Mouse (Mus musculus) heart, postnatal 0 days (tissue): ENCODE measurements around the gene Uck2.

Experiments used
- CTCF ChIP-seq: IDR thresholded peaks from 2 replicates; pipeline ENCODE4 v1.5.1; 2016; ENCODE audit warnings: antibody characterized with exemption, control low read depth, low read depth
- EP300 ChIP-seq: IDR thresholded peaks from 2 replicates; pipeline ENCODE4 v1.6.1; 2016; ENCODE audit warnings: antibody characterized with exemption, low read depth

DNA sequence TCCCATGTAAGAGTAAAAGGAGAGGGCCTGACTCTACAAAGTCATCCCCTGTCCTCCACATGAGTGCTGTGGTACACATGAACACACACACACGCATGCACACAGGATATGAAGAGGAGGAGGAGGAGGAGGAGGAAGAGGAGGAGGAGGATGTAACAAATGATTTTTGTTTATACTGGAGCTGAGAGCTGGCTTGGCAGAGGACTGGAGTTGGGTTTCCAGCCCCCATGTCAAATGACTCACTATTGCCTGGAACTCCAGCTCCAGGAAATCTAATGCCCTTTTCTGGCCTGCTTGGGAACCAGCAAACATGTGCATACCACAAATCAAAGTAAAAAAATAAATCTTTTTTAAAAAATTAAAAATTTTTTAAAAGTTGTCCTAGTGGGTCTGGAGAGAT, 80.7 kb downstream of the Uck2 start:
- TF ChIP-seq CTCF (no peak), EP300 (no peak)
